Mouse (Mus musculus) spleen, adult 2 months (tissue): ENCODE data around the gene Cipc. TPM values are rescaled to one million over a fixed set of nuclear protein-coding genes. Genes with fewer than 3 reads are reported as not detected.

Experiments used
- DNase-seq, 2 experiments: peaks; one replicate each; pipeline versions ENCODE4 v3.0.0 to v3.0.0-alpha.2; 2012 to 2021; ENCODE audit warnings: low spot score in 2 of 2, low read depth in 1 of 2
- H3K27ac ChIP-seq: fragments of 200-500 bp; 2 replicates; pipeline ENCODE4 v1.5.1; 2012; ENCODE audit warnings: low read length, inconsistent platforms; ENCODE audit not compliant: insufficient read depth
- H3K27me3 ChIP-seq: fragments of 200-500 bp; 2 replicates; pipeline ENCODE4 v1.6.1; 2012; ENCODE audit warnings: mild to moderate bottlenecking, moderate library complexity, low read length, inconsistent platforms; ENCODE audit not compliant: control insufficient read depth, insufficient read depth
- H3K36me3 ChIP-seq: fragments of 200-500 bp; 2 replicates; pipeline ENCODE4 v1.6.1; 2012; ENCODE audit warnings: mild to moderate bottlenecking, low read length, inconsistent platforms; ENCODE audit not compliant: control insufficient read depth, insufficient read depth
- H3K4me1 ChIP-seq: fragments of 200-500 bp; 2 replicates; pipeline ENCODE4 v1.6.1; 2011; ENCODE audit warnings: inconsistent platforms; ENCODE audit not compliant: control insufficient read depth, insufficient read depth, insufficient read length
- H3K4me3 ChIP-seq: fragments of 200-500 bp; 2 replicates; pipeline ENCODE4 v1.5.1; 2011; ENCODE audit warnings: mild to moderate bottlenecking, inconsistent platforms; ENCODE audit not compliant: insufficient read depth, insufficient read length; ENCODE audit errors: extremely low read depth
- CTCF ChIP-seq: fragments of 200-500 bp; IDR thresholded peaks from 2 replicates; pipeline ENCODE4 v1.5.1; 2011; ENCODE audit warnings: mild to moderate bottlenecking, inconsistent platforms; ENCODE audit not compliant: insufficient read depth, insufficient read length, insufficient replicate concordance; ENCODE audit errors: extremely low read depth
- POLR2A ChIP-seq: fragments of 200-500 bp; IDR thresholded peaks from 2 replicates; pipeline ENCODE4 v1.6.1; 2011; ENCODE audit warnings: low read depth, low read length, inconsistent platforms
- WGBS: fragments of 180-500 bp; shearing (Covaris S2); methylation state at CpG from one replicate; pipeline ENCODE4 v1.1.7; 2018; 5-methylcytosine and 5-hydroxymethylcytosine counted together
- polyA plus RNA-seq: library from polyadenylated mRNA; depleted of rRNA; stranded (reverse); fragments of >200 nt; gene quantifications from 2 replicates; pipeline ENCODE4 v1.2.3, GENCODE M21; 2012

The Cipc gene
- polyA plus RNA-seq, 1 experiment, result 24.2 TPM

- TF ChIP-seq POLR2A, result no peak
- TF ChIP-seq CTCF, result no peak
- peaks cover 4% of the 10 kb centered on the region; the same call in 1 of the 2 replicates for H3K4me1 ChIP-seq
- no peaks in the 10 kb centered on the region for H3K36me3 ChIP-seq
- H3K27me3 ChIP-seq, result no peaks in the 10 kb centered on the region
- H3K27ac ChIP-seq, result no peak overlapping the region
- no peak for DNase-seq
- H3K4me3 ChIP-seq, result no peak overlapping the region
- 35% methylated on average over 15 of the region's 15 CpGs for WGBS
These were observed 31.0 kb downstream of the Cipc start for GRCm38 (mm10) chr12:86977833-86978232.

- WGBS, result 36% methylated on average over 9 of the region's 9 CpGs
- Histone ChIP-seq H3K4me1 (no peaks in the 10 kb centered on the region), H3K27ac (no peak overlapping the region), H3K27me3 (0 out of 2 replicates have a peak, but pooled peaks cover 2% of the 10 kb centered on the region), H3K4me3 (no peak overlapping the region), H3K36me3 (no peaks in the 10 kb centered on the region)
- no peak for TF ChIP-seq POLR2A
- TF ChIP-seq CTCF, result no peak; the same call in 1 of the 2 replicates
- DNase-seq, result no peak
These were observed 34.3 kb downstream of the Cipc start for GRCm38 (mm10) chr12:86981180-86981579.

- WGBS, result 8% methylated on average over 28 of the region's 28 CpGs
- peaks cover 4% of the 10 kb centered on the region; the same call in 1 of the 2 replicates for H3K27me3 ChIP-seq
- no peak for TF ChIP-seq CTCF
- no peak for TF ChIP-seq POLR2A
- no peak overlapping the region for H3K4me3 ChIP-seq
- H3K36me3 ChIP-seq, result no peaks in the 10 kb centered on the region
- DNase-seq, result peak in 1 of 2 experiments; percentile 5
- H3K27ac ChIP-seq, result no peak overlapping the region
- H3K4me1 ChIP-seq, result no peaks in the 10 kb centered on the region
These were observed 36.8 kb downstream of the Cipc start for GRCm38 (mm10) chr12:86983470-86984193.

- H3K27me3 ChIP-seq, result peaks cover 4% of the 10 kb centered on the region; the same call in 1 of the 2 replicates
- H3K4me1 ChIP-seq, result no peaks in the 10 kb centered on the region
- no peak for DNase-seq
- 19% methylated on average over 6 of the region's 6 CpGs for WGBS
- no peaks in the 10 kb centered on the region for H3K36me3 ChIP-seq
- no peak overlapping the region for H3K27ac ChIP-seq
- H3K4me3 ChIP-seq, result no peak overlapping the region
- TF ChIP-seq CTCF, result no peak
- no peak for TF ChIP-seq POLR2A
These were observed 37.3 kb downstream of the Cipc start for GRCm38 (mm10) chr12:86984194-86984555.

GRCm38 (mm10) chr12:86986562-86986961 lies 39.7 kb downstream of the Cipc start:
- no peaks in the 10 kb centered on the region for H3K36me3 ChIP-seq
- H3K4me3 ChIP-seq, result no peak overlapping the region
- H3K27ac ChIP-seq, result no peak overlapping the region
- no peaks in the 10 kb centered on the region; the same call in 1 of the 2 replicates for H3K4me1 ChIP-seq
- no peak for DNase-seq
- H3K27me3 ChIP-seq, result peaks cover 12% of the 10 kb centered on the region; the same call in 1 of the 2 replicates
- TF ChIP-seq POLR2A, result no peak
- TF ChIP-seq CTCF, result no peak
- WGBS, result 71% methylated on average over 4 of the region's 4 CpGs

GRCm38 (mm10) chr12:86988227-86988626 lies 41.4 kb downstream of the Cipc start:
- Histone ChIP-seq H3K4me1 (no peaks in the 10 kb centered on the region; the same call in 1 of the 2 replicates), H3K27me3 (peaks cover 12% of the 10 kb centered on the region; the same call in 1 of the 2 replicates)

GRCm38 (mm10) chr12:86989378-86989777 lies 42.5 kb downstream of the Cipc start:
- Histone ChIP-seq H3K4me3 (no peak overlapping the region), H3K27me3 (peaks cover 10% of the 10 kb centered on the region; the same call in 1 of the 2 replicates), H3K36me3 (no peaks in the 10 kb centered on the region), H3K4me1 (no peaks in the 10 kb centered on the region; the same call in 1 of the 2 replicates), H3K27ac (no peak overlapping the region)
- DNase-seq, result no peak
- TF ChIP-seq POLR2A (no peak), CTCF (no peak)
- 15% methylated on average over 15 of the region's 15 CpGs for WGBS

More at GRCm38 (mm10) chr12:86988227-86988626, 41.4 kb downstream of the Cipc start:
- WGBS, result 38% methylated on average over 16 of the region's 16 CpGs
- no peak for DNase-seq
- no peak overlapping the region for H3K27ac ChIP-seq
- TF ChIP-seq CTCF, result no peak
- TF ChIP-seq POLR2A, result no peak
- no peak overlapping the region for H3K4me3 ChIP-seq
- no peaks in the 10 kb centered on the region for H3K36me3 ChIP-seq
